Mouse (Mus musculus) cerebellum, adult 2 months (tissue): ENCODE measurements around the gene 2810408A11Rik. TPM values are rescaled to one million over a fixed set of nuclear protein-coding genes. Genes with fewer than 3 reads are reported as not detected.

ENCODE experiments used
- DNase-seq, 2 experiments: peaks; one replicate each; pipeline ENCODE4 v3.0.0; 2021
- H3K27ac ChIP-seq: fragments of 200-500 bp; 2 replicates; pipeline ENCODE4 v1.5.1; 2012; ENCODE audit warnings: low read length, control low read depth, inconsistent platforms; ENCODE audit not compliant: insufficient read depth
- H3K27me3 ChIP-seq: fragments of 200-500 bp; 2 replicates; pipeline ENCODE4 v1.6.1; 2012; ENCODE audit warnings: inconsistent platforms, mild to moderate bottlenecking, low read length, moderate library complexity; ENCODE audit not compliant: control insufficient read depth, insufficient read depth
- H3K4me1 ChIP-seq: fragments of 200-500 bp; 2 replicates; pipeline ENCODE4 v1.6.1; 2011; ENCODE audit warnings: low read length; ENCODE audit not compliant: control insufficient read depth, insufficient read depth
- H3K4me3 ChIP-seq: fragments of 200-500 bp; replicated peaks from 2 replicates; pipeline ENCODE3; 2011; ENCODE audit warnings: mild to moderate bottlenecking, low read depth, low read length, control low read depth; ENCODE audit not compliant: insufficient read depth
- CTCF ChIP-seq: fragments of 200-500 bp; IDR thresholded peaks from 2 replicates; pipeline ENCODE4 v1.5.1; 2011; ENCODE audit warnings: low read depth, mild to moderate bottlenecking, control low read depth, low read length, moderate library complexity, borderline replicate concordance; ENCODE audit not compliant: insufficient read depth
- POLR2A ChIP-seq: fragments of 200-500 bp; IDR thresholded peaks from 2 replicates; pipeline ENCODE4 v1.6.1; 2011; ENCODE audit warnings: low read length, control low read depth, borderline replicate concordance; ENCODE audit not compliant: insufficient read depth
- WGBS: fragments of 180-500 bp; shearing (Covaris S2); methylation state at CpG from one replicate; pipeline ENCODE4 v1.1.7; 2018; 5-methylcytosine and 5-hydroxymethylcytosine counted together
- polyA plus RNA-seq: library from polyadenylated mRNA; depleted of rRNA; stranded (reverse); fragments of >200 nt; gene quantifications from 2 replicates; pipeline ENCODE4 v1.2.3, GENCODE M21; 2012

Gene 2810408A11Rik
- polyA plus RNA-seq, 1 experiment, result 0.36 TPM

DNA sequence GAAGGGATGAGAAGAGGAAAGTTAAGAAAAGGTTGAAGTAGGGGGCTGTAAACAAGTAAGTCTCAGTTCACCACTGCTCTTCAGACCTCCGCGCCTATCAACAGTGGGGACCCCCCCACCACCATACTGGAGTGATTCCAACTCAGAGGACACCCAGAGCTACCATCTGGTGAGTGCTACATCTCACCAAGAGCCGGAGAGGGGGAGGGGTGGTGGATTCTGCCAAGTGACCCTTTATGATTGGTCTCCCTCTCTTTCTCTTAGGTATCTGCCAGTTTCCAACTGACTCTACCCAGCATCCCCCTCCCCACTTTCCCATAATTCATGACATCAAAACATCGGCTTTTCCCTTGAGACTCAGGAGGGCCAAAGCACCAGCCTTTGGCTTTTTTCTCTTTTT, 40.2 kb upstream of the 2810408A11Rik start:
- TF ChIP-seq CTCF (no peak), POLR2A (no peak)
- WGBS, result 25% methylated on average over 4 of the region's 4 CpGs
- no peak overlapping the region for H3K4me3 ChIP-seq
- no peak overlapping the region for H3K27ac ChIP-seq
- H3K4me1 ChIP-seq, result peaks cover 4% of the 10 kb centered on the region; the same call in 1 of the 2 replicates
- no peaks in the 10 kb centered on the region for H3K27me3 ChIP-seq
- DNase-seq, result no peak

DNA sequence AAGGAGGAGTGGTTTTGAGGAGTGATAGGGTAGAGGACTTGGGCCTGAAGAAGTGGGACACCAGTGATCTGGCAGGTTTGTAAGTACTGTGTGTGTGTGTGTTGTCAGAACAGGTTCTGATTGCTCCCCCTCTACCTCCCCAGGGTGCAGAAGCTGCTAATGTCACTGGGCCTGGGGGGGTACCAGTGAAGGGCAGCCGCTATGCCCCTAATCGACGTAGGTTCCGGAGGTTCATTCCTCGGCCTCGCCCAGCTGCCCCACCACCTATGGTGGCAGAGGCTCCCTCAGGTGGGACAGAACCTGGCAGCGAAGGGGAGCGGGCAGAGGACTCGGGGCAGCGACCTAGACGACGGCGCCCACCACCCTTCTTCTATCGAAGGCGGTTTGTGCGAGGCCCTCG, 38.9 kb upstream of the 2810408A11Rik start:
- H3K27ac ChIP-seq, result no peak overlapping the region
- DNase-seq, result no peak
- H3K4me1 ChIP-seq, result peaks cover 4% of the 10 kb centered on the region; the same call in 1 of the 2 replicates
- no peak for TF ChIP-seq CTCF
- TF ChIP-seq POLR2A, result no peak
- 92% methylated on average over 17 of the region's 17 CpGs for WGBS
- H3K27me3 ChIP-seq, result no peaks in the 10 kb centered on the region
- H3K4me3 ChIP-seq, result no peak overlapping the region

DNA sequence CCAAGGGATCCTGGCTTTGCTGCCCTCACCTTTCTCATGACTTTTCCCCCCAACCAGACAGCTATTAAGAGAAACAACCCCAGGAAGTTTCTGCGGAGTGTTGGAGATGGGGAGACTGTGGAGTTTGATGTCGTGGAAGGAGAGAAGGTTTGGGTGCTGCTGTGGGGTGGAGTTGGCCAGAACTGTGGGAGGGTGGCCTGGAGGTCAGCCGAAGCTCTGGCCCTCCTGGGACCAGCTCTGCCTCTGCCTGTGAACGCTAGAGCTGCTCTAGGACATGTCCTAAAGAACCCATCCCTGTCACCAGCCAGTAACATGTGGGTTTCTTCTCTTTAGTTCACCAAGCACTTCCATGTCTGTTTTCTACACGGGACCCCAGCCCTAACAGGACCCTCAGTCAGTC, 38.4 kb upstream of the 2810408A11Rik start:
- no peak for DNase-seq
- Histone ChIP-seq H3K27ac (no peak overlapping the region), H3K4me1 (peaks cover 4% of the 10 kb centered on the region; the same call in 1 of the 2 replicates), H3K4me3 (no peak overlapping the region), H3K27me3 (no peaks in the 10 kb centered on the region)
- WGBS, result 67% methylated on average over 5 of the region's 5 CpGs
- TF ChIP-seq POLR2A, result no peak
- TF ChIP-seq CTCF, result no peak

DNA sequence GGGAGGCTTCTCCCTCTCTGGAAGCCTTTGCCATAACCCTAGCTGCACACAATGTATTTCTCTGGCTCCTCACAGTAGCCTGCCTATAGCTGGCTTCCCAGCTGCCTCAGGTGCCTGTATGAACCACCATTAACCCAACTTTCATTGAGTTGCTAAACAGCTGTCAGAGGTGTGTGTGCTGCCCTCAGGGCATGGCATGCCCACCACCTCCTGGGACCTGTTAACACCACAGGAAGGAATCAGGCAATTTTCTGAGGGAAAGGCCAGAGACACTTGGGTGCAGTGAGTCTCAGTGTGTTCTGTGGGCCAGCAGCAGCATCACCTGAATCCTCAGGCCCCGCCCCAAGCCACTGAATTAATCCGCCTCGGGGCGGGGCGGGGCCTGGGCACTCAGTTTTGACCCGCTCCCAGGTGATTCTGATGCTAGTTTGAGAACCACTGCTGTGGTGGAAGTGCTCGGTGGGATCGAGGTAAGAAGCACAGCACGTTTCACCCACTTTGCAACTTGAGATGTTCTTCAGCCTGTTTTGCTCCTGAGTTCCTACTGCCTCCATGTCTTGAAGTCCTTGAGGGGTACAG, 37.7 kb upstream of the 2810408A11Rik start:
- no peak for TF ChIP-seq POLR2A
- H3K27ac ChIP-seq, result no peak overlapping the region
- peaks cover 4% of the 10 kb centered on the region; the same call in 1 of the 2 replicates for H3K4me1 ChIP-seq
- H3K4me3 ChIP-seq, result no peak overlapping the region
- WGBS, result 51% methylated on average over 9 of the region's 9 CpGs
- no peak for DNase-seq
- no peaks in the 10 kb centered on the region for H3K27me3 ChIP-seq

DNA sequence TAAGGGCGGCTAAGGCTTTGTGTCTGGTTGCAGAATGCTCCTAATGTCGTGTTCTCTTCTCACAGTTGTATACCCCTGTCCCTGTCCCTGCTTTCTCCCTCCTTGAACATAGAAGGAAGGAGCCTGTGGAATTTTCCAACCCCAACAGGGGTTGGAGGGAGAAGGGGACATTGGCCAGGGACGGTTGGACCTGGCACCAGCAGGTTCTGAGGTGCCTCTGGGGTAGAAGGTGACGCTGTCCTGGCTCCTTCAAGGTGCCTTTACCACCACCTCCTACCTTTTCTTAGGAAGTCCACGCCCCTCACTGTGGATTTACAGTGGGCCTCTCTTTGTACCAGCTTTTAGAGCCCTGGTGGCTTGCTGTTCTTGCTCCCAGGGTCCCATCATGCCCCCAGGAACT, 37.0 kb upstream of the 2810408A11Rik start:
- H3K4me3 ChIP-seq, result no peak overlapping the region
- H3K4me1 ChIP-seq, result peaks cover 4% of the 10 kb centered on the region; the same call in 1 of the 2 replicates
- DNase-seq, result no peak
- 82% methylated on average over 5 of the region's 5 CpGs for WGBS
- H3K27me3 ChIP-seq, result no peaks in the 10 kb centered on the region
- H3K27ac ChIP-seq, result no peak overlapping the region
- no peak for TF ChIP-seq CTCF
- no peak for TF ChIP-seq POLR2A

DNA sequence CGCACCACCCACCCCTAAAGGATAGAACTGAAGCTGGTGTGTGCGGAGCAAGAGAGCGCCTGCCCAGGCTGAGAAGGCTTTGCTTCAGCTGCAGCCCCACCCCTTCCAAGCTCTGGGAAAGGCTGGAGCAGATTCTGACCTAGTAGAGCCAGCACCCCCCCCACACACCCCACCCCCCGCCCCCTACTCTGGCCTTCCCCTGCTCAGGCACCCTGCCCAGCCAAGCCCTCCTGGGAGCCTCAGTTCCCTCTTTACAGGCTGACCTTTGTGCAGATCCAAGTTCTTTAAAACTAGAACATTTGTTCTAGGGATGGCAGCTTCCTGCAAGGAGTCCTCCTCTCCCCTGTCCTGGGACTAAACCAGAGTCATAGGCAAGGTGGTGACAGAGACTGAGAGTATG, 36.6 kb upstream of the 2810408A11Rik start:
- WGBS, result 47% methylated on average over 4 of the region's 4 CpGs
- no peak for DNase-seq

DNA sequence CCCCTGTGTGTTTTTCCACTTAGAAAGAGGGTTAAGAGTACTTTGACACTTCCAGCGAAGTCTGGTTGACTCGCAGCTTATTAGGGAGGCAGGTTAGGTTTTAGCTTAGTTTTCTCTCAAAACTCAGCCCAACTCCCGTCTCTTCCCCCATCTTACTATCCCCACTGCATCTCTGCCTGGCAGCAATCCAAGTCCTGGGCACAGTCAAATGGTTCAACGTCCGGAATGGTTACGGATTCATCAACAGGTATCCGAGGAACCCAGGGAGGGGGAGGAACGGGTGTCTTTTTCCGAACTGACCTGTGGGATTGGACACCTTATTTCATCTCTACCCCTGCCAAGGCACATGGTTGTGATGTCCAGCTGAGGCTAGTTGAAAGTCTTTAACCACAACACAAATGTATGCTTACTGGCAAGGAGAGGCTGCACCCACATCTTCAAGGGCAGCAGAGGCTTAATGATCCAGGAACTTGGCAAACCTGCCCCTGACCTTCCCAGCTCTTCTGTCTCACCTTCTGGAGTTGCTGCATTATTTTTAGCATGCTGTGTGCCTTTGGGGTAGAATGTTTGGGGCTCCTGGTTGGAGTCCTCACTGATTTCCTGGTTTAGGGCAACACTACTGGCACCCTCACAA, 36.0 kb upstream of the 2810408A11Rik start:
- no peak for DNase-seq
- Histone ChIP-seq H3K27ac (no peak overlapping the region), H3K4me3 (no peak overlapping the region), H3K4me1 (peaks cover 4% of the 10 kb centered on the region; the same call in 1 of the 2 replicates), H3K27me3 (no peaks in the 10 kb centered on the region)
- TF ChIP-seq POLR2A (no peak), CTCF (no peak)
- WGBS, result 18% methylated on average over 9 of the region's 9 CpGs

More for the DNA sequence above, 36.6 kb upstream of the 2810408A11Rik start:
- TF ChIP-seq POLR2A (no peak), CTCF (no peak)
- Histone ChIP-seq H3K4me1 (peaks cover 4% of the 10 kb centered on the region; the same call in 1 of the 2 replicates), H3K27ac (no peak overlapping the region), H3K4me3 (no peak overlapping the region), H3K27me3 (no peaks in the 10 kb centered on the region)

DNA sequence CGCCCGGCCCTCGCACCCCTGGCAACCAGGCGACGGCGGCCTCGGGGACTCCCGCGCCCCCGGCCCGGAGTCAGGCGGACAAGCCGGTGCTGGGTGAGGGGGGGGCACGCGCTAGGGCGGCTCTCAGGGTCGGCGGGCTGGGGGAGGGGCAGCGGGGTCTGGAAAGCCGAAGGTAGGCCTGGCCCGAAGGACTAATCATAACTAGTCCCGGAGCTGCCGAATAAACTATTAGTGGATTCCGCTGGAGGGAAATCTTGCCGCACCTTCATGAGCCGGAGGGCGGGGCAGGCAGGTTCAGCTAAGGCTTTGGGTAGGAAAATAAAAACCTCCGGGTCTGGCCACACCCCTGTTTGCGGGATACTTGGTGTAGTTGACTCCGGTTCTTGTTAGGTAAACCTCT, 35.4 kb upstream of the 2810408A11Rik start:
- DNase-seq, result no peak

More for the DNA sequence above, 35.4 kb upstream of the 2810408A11Rik start:
- H3K27me3 ChIP-seq, result no peaks in the 10 kb centered on the region
- WGBS, result 1% methylated on average over 30 of the region's 30 CpGs
- H3K4me3 ChIP-seq, result peak overlapping the region; percentile 36
- TF ChIP-seq CTCF, result no peak
- no peak for TF ChIP-seq POLR2A
- no peak overlapping the region for H3K27ac ChIP-seq
- H3K4me1 ChIP-seq, result peaks cover 4% of the 10 kb centered on the region; the same call in 1 of the 2 replicates
